Mouse (Mus musculus): ENCODE measurements around the gene AC131692.1.

DNA sequence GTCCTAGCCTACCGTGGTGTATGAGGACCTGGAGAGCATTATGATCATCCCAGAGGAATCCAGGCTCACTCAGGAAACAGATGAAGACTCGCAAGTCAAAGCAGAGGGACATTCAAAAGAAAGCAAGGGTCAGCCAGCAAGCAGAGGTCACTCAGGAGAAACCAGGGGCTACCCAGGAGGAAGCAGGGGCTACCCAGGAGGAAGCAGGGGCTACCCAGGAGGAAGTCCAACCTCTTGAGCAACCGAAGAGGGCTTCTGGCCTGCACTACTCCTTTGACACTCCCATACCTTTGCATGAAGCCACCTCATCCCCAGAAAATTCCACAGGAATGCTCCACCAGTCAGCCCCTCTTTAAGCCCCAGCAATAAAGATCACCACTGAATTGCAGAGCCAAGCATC, 3.6 kb downstream of the AC131692.1 start:
- TF ChIP-seq GATA1 (IDR thresholded peaks at IDR 0.05; ENCODE audit: borderline replicate concordance, low read length) (no peak), FLI1 (IDR thresholded peaks at IDR 0.05; ENCODE audit: low read length) (no peak)
